Mouse (Mus musculus): ENCODE measurements around the gene Plcxd2.

- TF ChIP-seq EP300 (IDR thresholded peaks at IDR 0.05; ENCODE audit: low read depth) (no peak), CTCF (IDR thresholded peaks at IDR 0.05; ENCODE audit: low read depth) (no peak)
Measured at GRCm38 (mm10) chr16:45952501-45952900, 57.5 kb downstream of the Plcxd2 start.

Measured in liver, postnatal 0 days (tissue).